Mouse (Mus musculus) cerebellum, adult 2 months (tissue): ENCODE results near the gene Dock9.

ENCODE experiments used
- CTCF ChIP-seq: fragments of 200-500 bp; IDR thresholded peaks from 2 replicates; pipeline ENCODE4 v1.5.1; 2011; ENCODE audit warnings: low read depth, mild to moderate bottlenecking, control low read depth, low read length, moderate library complexity, borderline replicate concordance; ENCODE audit not compliant: insufficient read depth
- POLR2A ChIP-seq: fragments of 200-500 bp; IDR thresholded peaks from 2 replicates; pipeline ENCODE4 v1.6.1; 2011; ENCODE audit warnings: low read length, control low read depth, borderline replicate concordance; ENCODE audit not compliant: insufficient read depth

DNA sequence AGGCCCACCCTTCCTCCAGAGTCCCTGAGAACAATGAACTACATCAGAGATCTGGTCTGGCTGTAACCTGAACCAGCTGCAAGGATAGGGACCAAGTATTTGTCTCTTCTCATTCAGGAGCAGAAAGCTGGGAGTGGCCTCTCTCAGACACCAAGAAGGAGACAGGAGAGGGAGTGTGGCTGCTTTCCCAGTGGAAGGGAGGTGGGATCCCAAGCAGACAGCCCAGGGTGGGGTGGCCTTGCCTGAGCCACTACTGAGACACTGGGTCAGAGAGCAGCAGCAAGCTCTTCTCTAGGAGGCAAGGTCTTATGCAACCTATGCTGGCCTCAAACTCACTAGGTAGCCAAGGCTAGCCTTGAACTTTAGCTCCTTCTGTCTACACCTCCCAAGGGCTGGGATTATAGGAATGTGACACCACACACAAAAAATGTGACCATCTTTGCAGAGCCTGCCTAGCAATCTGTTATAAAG is 121.5 kb downstream of the Dock9 start:
- TF ChIP-seq POLR2A (no peak), CTCF (no peak)
